Mouse (Mus musculus) MEL (cell line): ENCODE results near the gene Zmynd12. TPM values are rescaled to one million over a fixed set of nuclear protein-coding genes. Genes with fewer than 3 reads are reported as not detected.

Experiments
- DNase-seq: peaks from one replicate; pipeline ENCODE4 v3.0.0; 2011; ENCODE audit warnings: low read depth, low spot score
- H3K27ac ChIP-seq: 2 replicates; pipeline ENCODE4 v1.5.1; 2012; ENCODE audit warnings: low read depth, mild to moderate bottlenecking, control low read depth, low read length, moderate library complexity; ENCODE audit not compliant: control insufficient read depth
- H3K27me3 ChIP-seq, 2 experiments: fragments of 150-350 bp in 1 of 2; sonication (generic) in 1 of 2; 2 replicates each; pipeline ENCODE4 v1.6.1; 2012; ENCODE audit warnings: low read length in 2 of 2, mild to moderate bottlenecking in 2 of 2, improper control_type of control experiment in 1 of 2, moderate library complexity in 1 of 2; ENCODE audit not compliant: insufficient read depth in 2 of 2, control insufficient read depth in 1 of 2
- H3K36me3 ChIP-seq, 2 experiments: 2 replicates each; pipeline ENCODE4 v1.6.1; 2012 to 2014; ENCODE audit warnings: low read length in 2 of 2, improper control_type of control experiment in 1 of 2, inconsistent platforms in 1 of 2, mild to moderate bottlenecking in 1 of 2; ENCODE audit not compliant: insufficient read depth in 2 of 2, control insufficient read depth in 1 of 2
- H3K4me1 ChIP-seq, 2 experiments: fragments of 150-350 bp in 1 of 2; sonication (generic) in 1 of 2; 2 replicates each; pipeline ENCODE4 v1.6.1; 2012; ENCODE audit warnings: low read length in 2 of 2, improper control_type of control experiment in 1 of 2, mild to moderate bottlenecking in 1 of 2; ENCODE audit not compliant: insufficient read depth in 2 of 2, control insufficient read depth in 1 of 2
- H3K4me3 ChIP-seq, 2 experiments: fragments of 150-350 bp in 1 of 2; sonication (generic) in 1 of 2; 2 replicates each; pipeline ENCODE4 v1.5.1; 2012; ENCODE audit warnings: low read depth in 2 of 2, low read length in 2 of 2, mild to moderate bottlenecking in 2 of 2, moderate library complexity in 2 of 2, control low read depth in 1 of 2, improper control_type of control experiment in 1 of 2; ENCODE audit not compliant: control insufficient read depth in 1 of 2, insufficient read depth in 1 of 2
- H3K79me2 ChIP-seq: 2 replicates; pipeline ENCODE4 v1.6.1; 2012; ENCODE audit warnings: mild to moderate bottlenecking, low read length, moderate library complexity; ENCODE audit not compliant: control insufficient read depth, poor library complexity, insufficient read depth
- H3K9ac ChIP-seq: 2 replicates; pipeline ENCODE4 v1.6.1; 2012; ENCODE audit warnings: low read depth, mild to moderate bottlenecking, control low read depth, low read length, moderate library complexity; ENCODE audit not compliant: control insufficient read depth, poor library complexity, severe bottlenecking
- H3K9me3 ChIP-seq: fragments of 150-350 bp; sonication (generic); replicated peaks from 2 replicates; pipeline ENCODE4 v1.6.1; 2012; ENCODE audit warnings: mild to moderate bottlenecking, low read length, improper control_type of control experiment, moderate library complexity; ENCODE audit not compliant: insufficient read depth
- BHLHE40 ChIP-seq: IDR thresholded peaks from 2 replicates; pipeline ENCODE4 v1.6.1; 2012; ENCODE audit warnings: low read depth, mild to moderate bottlenecking, inconsistent platforms, low read length, improper control_type of control experiment, borderline replicate concordance
- CTCF ChIP-seq, 3 experiments: IDR thresholded peaks in 2 of 3; conservative IDR thresholded peaks in 1 of 3; 2 replicates each; pipeline ENCODE4 v1.5.1; 2011 to 2012; ENCODE audit warnings: low read length in 3 of 3, low read depth in 2 of 3, mild to moderate bottlenecking in 2 of 3, improper control_type of control experiment in 1 of 3, inconsistent platforms in 1 of 3, mixed read lengths in 1 of 3, moderate library complexity in 1 of 3; ENCODE audit not compliant: control insufficient read depth in 1 of 3, insufficient read depth in 1 of 3, poor library complexity in 1 of 3, severe bottlenecking in 1 of 3
- E2F4 ChIP-seq: IDR thresholded peaks from 2 replicates; pipeline ENCODE4 v1.6.1; 2011; ENCODE audit warnings: low read depth, low read length, improper control_type of control experiment, borderline replicate concordance
- GABPA ChIP-seq: IDR thresholded peaks from 2 replicates; pipeline ENCODE4 v1.6.1; 2012; ENCODE audit warnings: low read depth, mild to moderate bottlenecking, inconsistent platforms, low read length, improper control_type of control experiment, moderate library complexity
- GATA1 ChIP-seq: IDR thresholded peaks from 2 replicates; pipeline ENCODE4 v1.6.1; 2011; ENCODE audit warnings: low read depth, low read length, improper control_type of control experiment
- HCFC1 ChIP-seq: IDR thresholded peaks from 2 replicates; pipeline ENCODE4 v1.6.1; 2012; ENCODE audit warnings: low read depth, mild to moderate bottlenecking, inconsistent platforms, low read length, improper control_type of control experiment, moderate library complexity
- JUND ChIP-seq: IDR thresholded peaks from 2 replicates; pipeline ENCODE4 v1.6.1; 2011; ENCODE audit warnings: low read depth, mild to moderate bottlenecking, improper control_type of control experiment, low read length
- MAZ ChIP-seq: IDR thresholded peaks from 2 replicates; pipeline ENCODE4 v1.6.1; 2012; ENCODE audit warnings: low read depth, mild to moderate bottlenecking, inconsistent platforms, low read length, improper control_type of control experiment
- MEF2A ChIP-seq: IDR thresholded peaks from 2 replicates; pipeline ENCODE4 v1.6.1; 2014; ENCODE audit warnings: low read depth, mild to moderate bottlenecking, inconsistent platforms, low read length, improper control_type of control experiment; ENCODE audit not compliant: poor library complexity, insufficient replicate concordance, severe bottlenecking; ENCODE audit errors: extremely low read depth
- MYB ChIP-seq: IDR thresholded peaks from 2 replicates; pipeline ENCODE4 v1.6.1; 2011; ENCODE audit warnings: mild to moderate bottlenecking, low read depth, low read length, improper control_type of control experiment
- NRF1 ChIP-seq: IDR thresholded peaks from 2 replicates; pipeline ENCODE4 v1.6.1; 2014; ENCODE audit warnings: low read depth, mild to moderate bottlenecking, inconsistent platforms, low read length, improper control_type of control experiment, moderate library complexity; ENCODE audit not compliant: poor library complexity, insufficient read depth, severe bottlenecking
- POLR2A ChIP-seq, 2 experiments: IDR thresholded peaks; 2 replicates each; pipeline ENCODE4 v1.6.1; 2011 to 2012; ENCODE audit warnings: low read length in 2 of 2, mild to moderate bottlenecking in 2 of 2, control low read depth in 1 of 2, improper control_type of control experiment in 1 of 2, low read depth in 1 of 2, moderate library complexity in 1 of 2; ENCODE audit not compliant: control insufficient read depth in 1 of 2, insufficient read depth in 1 of 2, poor library complexity in 1 of 2
- POLR2AphosphoS5 ChIP-seq: IDR thresholded peaks from 2 replicates; pipeline ENCODE4 v1.6.1; 2012; ENCODE audit warnings: low read depth, borderline replicate concordance, mild to moderate bottlenecking, inconsistent platforms, low read length, moderate library complexity, mixed read lengths
- RAD21 ChIP-seq: IDR thresholded peaks from 2 replicates; pipeline ENCODE4 v1.6.1; 2011; ENCODE audit warnings: mild to moderate bottlenecking, low read depth, low read length, improper control_type of control experiment
- SIN3A ChIP-seq: IDR thresholded peaks from 2 replicates; pipeline ENCODE4 v1.6.1; 2012; ENCODE audit warnings: low read length, improper control_type of control experiment, inconsistent platforms
- SMC3 ChIP-seq: IDR thresholded peaks from 2 replicates; pipeline ENCODE4 v1.6.1; 2011; ENCODE audit warnings: low read depth, low read length, improper control_type of control experiment
- TAL1 ChIP-seq: IDR thresholded peaks from 2 replicates; pipeline ENCODE4 v1.6.1; 2012; ENCODE audit warnings: mild to moderate bottlenecking, inconsistent platforms, low read length, moderate library complexity, mixed read lengths
- TCF12 ChIP-seq: IDR thresholded peaks from 2 replicates; pipeline ENCODE4 v1.6.1; 2014; ENCODE audit warnings: low read depth, mild to moderate bottlenecking, inconsistent platforms, low read length, improper control_type of control experiment, moderate library complexity
- UBTF ChIP-seq: IDR thresholded peaks from 2 replicates; pipeline ENCODE4 v1.6.1; 2012; ENCODE audit warnings: low read depth, mild to moderate bottlenecking, inconsistent platforms, low read length, improper control_type of control experiment, moderate library complexity, borderline replicate concordance; ENCODE audit not compliant: insufficient read depth
- ZC3H11A ChIP-seq: IDR thresholded peaks from 2 replicates; pipeline ENCODE4 v1.6.1; 2012; ENCODE audit warnings: low read depth, mild to moderate bottlenecking, inconsistent platforms, low read length, improper control_type of control experiment
- ZMIZ1 ChIP-seq: IDR thresholded peaks from 2 replicates; pipeline ENCODE4 v1.6.1; 2012; ENCODE audit warnings: low read depth, mild to moderate bottlenecking, inconsistent platforms, low read length, improper control_type of control experiment, moderate library complexity
- ZNF384 ChIP-seq: IDR thresholded peaks from 2 replicates; pipeline ENCODE4 v1.6.1; 2012; ENCODE audit warnings: low read depth, mild to moderate bottlenecking, inconsistent platforms, low read length, improper control_type of control experiment
- polyA plus RNA-seq, 2 experiments: library from polyadenylated mRNA; stranded (reverse) in 1 of 2; unstranded in 1 of 2; fragments of >175 nt in 1 of 2; fragments of >200 nt in 1 of 2; gene quantifications; 2 replicates each; pipeline versions ENCODE4 v1.2.1 to v1.2.4; 2012; ENCODE audit warnings: low replicate concordance in 2 of 2, low read depth in 1 of 2; ENCODE audit not compliant: insufficient read length in 2 of 2, insufficient read depth in 1 of 2, missing spikeins in 1 of 2
- total RNA-seq: library from RNA; depleted of rRNA; stranded (reverse); fragments of 300-350 nt; gene quantifications from 2 replicates; pipeline ENCODE4 v1.2.3, GENCODE M21; 2012

Zmynd12 gene
- total and polyA plus RNA-seq, 3 experiments: 0.04 TPM; not detected in 2

GRCm38 (mm10) chr4:119412791-119413190 is 9.8 kb upstream of the Zmynd12 start (continued):
- no peak for TF ChIP-seq ZC3H11A
- TF ChIP-seq POLR2A (IDR thresholded peaks at IDR 0.05; ENCODE audit: control insufficient read depth in 1 of 2, insufficient read depth in 1 of 2, low read depth in 1 of 2, low read length in 2 of 2, poor library complexity in 1 of 2): no peak
- TF ChIP-seq ZMIZ1: no peak
- TF ChIP-seq UBTF: no peak

- TF ChIP-seq HCFC1: no peak
- H3K4me3 ChIP-seq: no peak within 1 kb of the TSS
- H3K36me3 ChIP-seq: peaks cover 0 to 17% of the 10 kb centered on the region in 2 experiments; a peak in 2 of 4 replicates
- H3K9ac ChIP-seq: no peak within 1 kb of the TSS
- no peaks in the 10 kb centered on the region for H3K9me3 ChIP-seq
- no peak for DNase-seq
- H3K27me3 ChIP-seq: peaks cover 0 to 1% of the 10 kb centered on the region in 2 experiments; a peak in 1 of 4 replicates
- H3K4me1 ChIP-seq: peaks cover 2 to 14% of the 10 kb centered on the region in 2 experiments
- H3K27ac ChIP-seq: no peak within 1 kb of the TSS
- H3K79me2 ChIP-seq: no peaks in the 10 kb centered on the region
These were observed 7.4 kb upstream of the Zmynd12 start, which contains the start of gene Ccdc30 for GRCm38 (mm10) chr4:119415072-119415753. Ccdc30 (minus strand) TSS chr4:119415521.

GRCm38 (mm10) chr4:119417270-119417669 is 5.3 kb upstream of the Zmynd12 start:
- H3K79me2 ChIP-seq: no peaks in the 10 kb centered on the region; the same call in 1 of the 2 replicates
- no peaks in the 10 kb centered on the region for H3K9me3 ChIP-seq
- no peak overlapping the region for H3K9ac ChIP-seq
- no peak for TF ChIP-seq POLR2AphosphoS5
- no peak for TF ChIP-seq MAZ
- TF ChIP-seq ZC3H11A: no peak
- TF ChIP-seq SMC3: no peak
- no peak for TF ChIP-seq MYB
- TF ChIP-seq SIN3A: no peak
- TF ChIP-seq GATA1: no peak
- TF ChIP-seq ZNF384: no peak
- no peak for TF ChIP-seq TCF12
- no peak for TF ChIP-seq POLR2A (IDR thresholded peaks at IDR 0.05; ENCODE audit: control insufficient read depth in 1 of 2, insufficient read depth in 1 of 2, low read depth in 1 of 2, low read length in 2 of 2, poor library complexity in 1 of 2)
- TF ChIP-seq JUND: no peak
- TF ChIP-seq NRF1: no peak
- TF ChIP-seq GABPA: no peak
- TF ChIP-seq E2F4: no peak
- no peak for TF ChIP-seq TAL1
- no peak for TF ChIP-seq MEF2A
- TF ChIP-seq RAD21: no peak
- no peak for TF ChIP-seq BHLHE40
- no peak for TF ChIP-seq CTCF (IDR thresholded peaks at IDR 0.05 in 2 of 3, conservative IDR thresholded peaks at IDR 0.05 in 1 of 3; ENCODE audit: control insufficient read depth in 1 of 3, insufficient read depth in 1 of 3, low read depth in 2 of 3, low read length in 3 of 3, poor library complexity in 1 of 3, severe bottlenecking in 1 of 3)
- TF ChIP-seq HCFC1: no peak
- 0 out of 4 replicates have a peak, but pooled peaks cover 0 to 1% of the 10 kb centered on the region in 2 experiments for H3K27me3 ChIP-seq
- DNase-seq: peak; percentile 31
- H3K4me3 ChIP-seq: no peak overlapping the region
- H3K27ac ChIP-seq: peak overlapping the region; percentile 4; the same call in 1 of the 2 replicates
- H3K4me1 ChIP-seq: peaks cover 2 to 24% of the 10 kb centered on the region in 2 experiments
- peaks cover 0 to 20% of the 10 kb centered on the region in 2 experiments; a peak in 2 of 4 replicates for H3K36me3 ChIP-seq
